Mouse (Mus musculus): Measurements from ENCODE around the gene Islr. TPM values are rescaled to one million over a fixed set of nuclear protein-coding genes. Genes with fewer than 3 reads are reported as not detected.

Islr gene
- polyA plus RNA-seq, 2 experiments, result 143 to 493 TPM

- ATAC-seq (ENCODE audit: low FRiP score, low read depth), result no peak
- DNase-seq (ENCODE audit: low spot score), result no peak
Measured at GRCm38 (mm10) chr9:58162173-58162572, 41.9 kb downstream of the Islr start.

DNA sequence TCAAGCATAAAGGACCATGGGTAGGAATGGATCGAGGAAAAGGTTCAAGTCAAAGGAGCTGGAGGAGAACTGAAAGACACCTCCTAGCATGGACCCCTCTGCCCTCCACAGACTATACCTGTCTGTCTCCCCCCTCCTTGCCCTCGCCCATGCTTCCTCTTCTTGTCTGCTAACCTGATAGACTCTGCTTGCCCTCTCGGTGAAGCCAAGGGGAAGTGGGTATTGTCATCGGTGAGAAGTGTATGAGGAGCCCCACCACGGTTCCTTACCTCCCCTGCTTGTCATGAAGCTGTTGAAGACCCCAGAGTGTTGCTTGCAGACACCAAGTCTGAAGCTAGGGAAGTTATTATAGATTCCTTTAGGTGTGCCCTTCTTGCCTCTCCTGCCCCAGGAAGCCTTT is 43.8 kb downstream of the Islr start:
- no peak for TF ChIP-seq POLR2A (IDR thresholded peaks at IDR 0.05; ENCODE audit: borderline replicate concordance, extremely low read depth, insufficient read depth, insufficient read length)
- peak overlapping the region; percentile 98 for H3K27ac ChIP-seq (replicated peaks; ENCODE audit: low read depth, low read length)
- 80% methylated on average over 5 of the region's 5 CpGs for WGBS
- peaks cover 42% of the 10 kb centered on the region for H3K4me1 ChIP-seq (ENCODE audit: control insufficient read depth, insufficient read depth, low read length)
- DNase-seq (ENCODE audit: low spot score) (no peak), ATAC-seq (ENCODE audit: low FRiP score, low read depth) (no peak)
- no peaks in the 10 kb centered on the region for H3K27me3 ChIP-seq (ENCODE audit: control insufficient read depth, insufficient read depth, low read length)
- peaks cover 10% of the 10 kb centered on the region; the same call in 1 of the 2 replicates for H3K36me3 ChIP-seq (ENCODE audit: control insufficient read depth, insufficient read depth, low read length)
- H3K4me2 ChIP-seq (replicated peaks; ENCODE audit: low read depth, low read length, severe bottlenecking), result no peak overlapping the region
- H3K9ac ChIP-seq (ENCODE audit: low read depth, low read length, severe bottlenecking), result no peak overlapping the region
- H3K4me3 ChIP-seq (replicated peaks; ENCODE audit: low read length), result no peak overlapping the region
- no peaks in the 10 kb centered on the region for H3K9me3 ChIP-seq (ENCODE audit: control insufficient read depth, low read length)

More at GRCm38 (mm10) chr9:58162173-58162572, 41.9 kb downstream of the Islr start:
- Histone ChIP-seq H3K4me2 (replicated peaks; ENCODE audit: low read depth, low read length, severe bottlenecking) (no peak overlapping the region), H3K9ac (ENCODE audit: low read depth, low read length, severe bottlenecking) (no peak overlapping the region), H3K27ac (replicated peaks; ENCODE audit: low read depth, low read length) (no peak overlapping the region), H3K27me3 (ENCODE audit: control insufficient read depth, insufficient read depth, low read length) (no peaks in the 10 kb centered on the region), H3K4me3 (replicated peaks; ENCODE audit: low read length) (no peak overlapping the region), H3K4me1 (ENCODE audit: control insufficient read depth, insufficient read depth, low read length) (peaks cover 23% of the 10 kb centered on the region), H3K36me3 (ENCODE audit: control insufficient read depth, insufficient read depth, low read length) (peaks cover 2% of the 10 kb centered on the region; the same call in 1 of the 2 replicates), H3K9me3 (ENCODE audit: control insufficient read depth, low read length) (no peaks in the 10 kb centered on the region)
- TF ChIP-seq POLR2A (IDR thresholded peaks at IDR 0.05; ENCODE audit: borderline replicate concordance, extremely low read depth, insufficient read depth, insufficient read length), result no peak
- 93% methylated on average over 3 of the region's 3 CpGs for WGBS

- H3K4me3 ChIP-seq (replicated peaks; ENCODE audit: low read length), result peak overlapping the region; percentile 42
- DNase-seq (ENCODE audit: low spot score) (no peak), ATAC-seq (ENCODE audit: low FRiP score, low read depth) (no peak)
- TF ChIP-seq POLR2A (IDR thresholded peaks at IDR 0.05; ENCODE audit: borderline replicate concordance, extremely low read depth, insufficient read depth, insufficient read length), result no peak
- H3K9ac ChIP-seq (ENCODE audit: low read depth, low read length, severe bottlenecking), result no peak overlapping the region
- WGBS, result 50% methylated on average over 4 of the region's 4 CpGs
- H3K4me2 ChIP-seq (replicated peaks; ENCODE audit: low read depth, low read length, severe bottlenecking), result peak overlapping the region; percentile 90; the same call in 1 of the 2 replicates
- no peaks in the 10 kb centered on the region for H3K27me3 ChIP-seq (ENCODE audit: control insufficient read depth, insufficient read depth, low read length)
- H3K36me3 ChIP-seq (ENCODE audit: control insufficient read depth, insufficient read depth, low read length), result peaks cover 14% of the 10 kb centered on the region
- H3K9me3 ChIP-seq (ENCODE audit: control insufficient read depth, low read length), result no peaks in the 10 kb centered on the region
- H3K4me1 ChIP-seq (ENCODE audit: control insufficient read depth, insufficient read depth, low read length), result peaks cover 46% of the 10 kb centered on the region
- peak overlapping the region; percentile 98 for H3K27ac ChIP-seq (replicated peaks; ENCODE audit: low read depth, low read length)
Measured at GRCm38 (mm10) chr9:58159855-58160254, 44.3 kb downstream of the Islr start.

DNA sequence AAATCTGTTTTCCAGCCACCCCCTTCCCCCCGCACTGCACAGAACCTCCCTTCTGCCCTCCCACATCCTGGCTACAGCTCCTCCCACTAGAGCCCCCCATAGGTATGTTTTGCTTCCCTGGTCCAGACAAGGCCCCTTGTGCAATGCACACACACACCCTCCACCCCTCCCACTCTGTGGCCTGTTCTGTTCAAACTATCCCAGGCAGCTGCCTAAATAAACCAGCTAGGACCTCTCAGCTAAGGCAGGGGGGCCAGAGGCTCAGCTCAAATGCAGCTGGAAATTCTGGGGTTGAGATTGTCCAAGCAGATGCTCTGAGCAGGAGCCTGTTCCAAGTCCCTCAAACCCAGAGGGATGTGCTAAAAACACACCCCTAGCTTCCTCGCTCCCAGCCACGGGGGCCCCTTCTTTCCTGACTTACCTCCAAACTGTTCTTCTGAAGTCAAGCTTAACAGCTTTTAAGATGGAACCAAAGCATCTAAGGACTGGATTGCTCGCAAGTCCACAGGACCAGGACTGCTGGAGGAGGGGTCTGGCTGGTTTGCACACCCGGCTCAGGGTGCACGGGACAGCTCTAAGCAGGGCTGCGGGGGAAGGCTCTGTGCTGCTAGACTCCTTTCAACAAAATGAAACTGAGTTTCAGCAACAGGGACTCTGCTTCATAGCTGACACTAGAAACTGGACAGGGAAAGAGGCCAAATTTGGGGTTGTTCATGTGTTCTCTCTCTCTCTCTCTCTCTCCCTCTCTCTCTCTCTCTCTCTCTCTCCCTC is 45.4 kb downstream of the Islr start:
- Histone ChIP-seq H3K27ac (replicated peaks; ENCODE audit: low read depth, low read length) (peak overlapping the region; percentile 98), H3K27me3 (ENCODE audit: control insufficient read depth, insufficient read depth, low read length) (no peaks in the 10 kb centered on the region), H3K9me3 (ENCODE audit: control insufficient read depth, low read length) (no peaks in the 10 kb centered on the region), H3K9ac (ENCODE audit: low read depth, low read length, severe bottlenecking) (peak overlapping the region; percentile 56), H3K4me2 (replicated peaks; ENCODE audit: low read depth, low read length, severe bottlenecking) (peak overlapping the region; percentile 90), H3K4me3 (replicated peaks; ENCODE audit: low read length) (peak overlapping the region; percentile 42), H3K4me1 (ENCODE audit: control insufficient read depth, insufficient read depth, low read length) (peaks cover 57% of the 10 kb centered on the region), H3K36me3 (ENCODE audit: control insufficient read depth, insufficient read depth, low read length) (peaks cover 23% of the 10 kb centered on the region)
- peak; percentile 41; the same call in 1 of the 2 replicates for TF ChIP-seq POLR2A (IDR thresholded peaks at IDR 0.05; ENCODE audit: borderline replicate concordance, extremely low read depth, insufficient read depth, insufficient read length)
- 9% methylated on average over 7 of the region's 7 CpGs for WGBS
- ATAC-seq (ENCODE audit: low FRiP score, low read depth), result peak; percentile 94
- peak; percentile 94 for DNase-seq (ENCODE audit: low spot score)

DNA sequence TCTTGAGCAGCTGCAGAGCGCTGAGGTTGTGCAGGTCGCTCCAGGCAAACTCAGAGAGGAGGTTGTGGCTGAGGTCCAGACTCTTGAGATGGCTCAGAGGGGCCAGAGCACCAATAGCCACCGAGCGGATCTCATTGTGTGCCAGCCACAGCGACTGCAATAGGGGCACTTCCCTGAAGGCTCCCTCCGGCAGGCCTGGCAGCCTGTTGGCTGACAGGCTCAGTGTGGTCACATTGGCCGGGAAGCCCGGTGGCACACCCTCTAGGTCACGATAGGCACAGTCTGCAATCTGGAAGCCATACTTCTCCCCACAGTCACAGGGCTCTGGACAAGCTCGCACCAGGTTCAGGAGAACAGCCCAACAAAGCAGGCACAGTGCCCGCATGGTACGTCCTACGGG is 46.3 kb downstream of the Islr start:
- TF ChIP-seq POLR2A (IDR thresholded peaks at IDR 0.05; ENCODE audit: borderline replicate concordance, extremely low read depth, insufficient read depth, insufficient read length), result no peak
- no peaks in the 10 kb centered on the region for H3K9me3 ChIP-seq (ENCODE audit: control insufficient read depth, low read length)
- no peaks in the 10 kb centered on the region for H3K27me3 ChIP-seq (ENCODE audit: control insufficient read depth, insufficient read depth, low read length)
- no peak for ATAC-seq (ENCODE audit: low FRiP score, low read depth)
- peak overlapping the region; percentile 56 for H3K9ac ChIP-seq (ENCODE audit: low read depth, low read length, severe bottlenecking)
- peaks cover 26% of the 10 kb centered on the region for H3K36me3 ChIP-seq (ENCODE audit: control insufficient read depth, insufficient read depth, low read length)
- peak overlapping the region; percentile 98 for H3K27ac ChIP-seq (replicated peaks; ENCODE audit: low read depth, low read length)
- H3K4me3 ChIP-seq (replicated peaks; ENCODE audit: low read length), result peak overlapping the region; percentile 42
- WGBS, result 59% methylated on average over 13 of the region's 13 CpGs
- DNase-seq (ENCODE audit: low spot score), result no peak
- peaks cover 60% of the 10 kb centered on the region for H3K4me1 ChIP-seq (ENCODE audit: control insufficient read depth, insufficient read depth, low read length)
- peak overlapping the region; percentile 90 for H3K4me2 ChIP-seq (replicated peaks; ENCODE audit: low read depth, low read length, severe bottlenecking)

All from limb, embryonic 14.5 days (tissue).